Mouse (Mus musculus): ENCODE data around the gene Zbed5. TPM values are rescaled to one million over a fixed set of nuclear protein-coding genes. Genes with fewer than 3 reads are reported as not detected.
A peak's percentile ranks its signal among the peaks of the same experiment; 100 is the strongest.
"Not testable (repeated sequence)": the region's sequence is repeated elsewhere in the genome, so short reads cannot be mapped to it uniquely, and the experiment has no call there.

Zbed5 gene
- polyA plus RNA-seq, 1 experiment from 2014 or later: 22.5 TPM

GRCm38 (mm10) chr5:129940281-129940680 lies 44.8 kb downstream of the Zbed5 start:
- WGBS: 63% methylated on average over 2 of the region's 2 CpGs
- no peaks in the 10 kb centered on the region for H3K9me3 ChIP-seq (replicated peaks; ENCODE audit: control insufficient read depth, low read length, poor library complexity, severe bottlenecking)
- H3K4me1 ChIP-seq (ENCODE audit: control insufficient read depth, insufficient read depth, low read length): peaks cover 9% of the 10 kb centered on the region
- H3K36me3 ChIP-seq (ENCODE audit: control insufficient read depth, insufficient read depth, low read length): no peaks in the 10 kb centered on the region
- no peak overlapping the region for H3K9ac ChIP-seq (ENCODE audit: low read depth, low read length)
- H3K27ac ChIP-seq (ENCODE audit: low read length): no peak overlapping the region
- no peak for ATAC-seq
- no peak overlapping the region for H3K4me2 ChIP-seq (ENCODE audit: low read length)
- H3K4me3 ChIP-seq (ENCODE audit: low read depth, low read length): no peak overlapping the region
- no peaks in the 10 kb centered on the region for H3K27me3 ChIP-seq (ENCODE audit: control insufficient read depth, insufficient read depth, low read depth, low read length)

- Histone ChIP-seq H3K4me2 (ENCODE audit: low read length) (peak overlapping the region; percentile 46), H3K9ac (ENCODE audit: low read depth, low read length) (peak overlapping the region; percentile 6; the same call in 1 of the 2 replicates), H3K27ac (ENCODE audit: low read length) (peak overlapping the region; percentile 44), H3K27me3 (ENCODE audit: control insufficient read depth, insufficient read depth, low read depth, low read length) (no peaks in the 10 kb centered on the region), H3K9me3 (replicated peaks; ENCODE audit: control insufficient read depth, low read length, poor library complexity, severe bottlenecking) (no peaks in the 10 kb centered on the region), H3K36me3 (ENCODE audit: control insufficient read depth, insufficient read depth, low read length) (no peaks in the 10 kb centered on the region), H3K4me3 (ENCODE audit: low read depth, low read length) (peak overlapping the region; percentile 90), H3K4me1 (ENCODE audit: control insufficient read depth, insufficient read depth, low read length) (peaks cover 9% of the 10 kb centered on the region)
- no peak for ATAC-seq
- 8% methylated on average over 9 of the region's 9 CpGs for WGBS
These were observed 45.4 kb downstream of the Zbed5 start for GRCm38 (mm10) chr5:129940736-129941494.

GRCm38 (mm10) chr5:129941495-129942045 lies 46.0 kb downstream of the Zbed5 start, which contains the start of gene Vkorc1l1:
Gene Vkorc1l1, plus strand, starts transcription at chr5:129941970.
- ATAC-seq: peak; percentile 96
- peak within 1 kb of the TSS; percentile 84 for H3K4me2 ChIP-seq (ENCODE audit: low read length)
- peak within 1 kb of the TSS; percentile 50 for H3K27ac ChIP-seq (ENCODE audit: low read length)
- H3K9ac ChIP-seq (ENCODE audit: low read depth, low read length): peak within 1 kb of the TSS; percentile 81
- H3K9me3 ChIP-seq (replicated peaks; ENCODE audit: control insufficient read depth, low read length, poor library complexity, severe bottlenecking): no peaks in the 10 kb centered on the region
- H3K4me3 ChIP-seq (ENCODE audit: low read depth, low read length): peak within 1 kb of the TSS; percentile 90
- no peaks in the 10 kb centered on the region for H3K36me3 ChIP-seq (ENCODE audit: control insufficient read depth, insufficient read depth, low read length)
- peaks cover 9% of the 10 kb centered on the region for H3K4me1 ChIP-seq (ENCODE audit: control insufficient read depth, insufficient read depth, low read length)
- no peaks in the 10 kb centered on the region for H3K27me3 ChIP-seq (ENCODE audit: control insufficient read depth, insufficient read depth, low read depth, low read length)
- WGBS: under 1% methylated on average over 56 of the region's 59 CpGs

GRCm38 (mm10) chr5:129942073-129942939 lies 46.8 kb downstream of the Zbed5 start:
- Histone ChIP-seq H3K9ac (ENCODE audit: low read depth, low read length) (peak overlapping the region; percentile 81), H3K4me2 (ENCODE audit: low read length) (peak overlapping the region; percentile 84), H3K27ac (ENCODE audit: low read length) (peak overlapping the region; percentile 50; the same call in 1 of the 2 replicates), H3K4me3 (ENCODE audit: low read depth, low read length) (peak overlapping the region; percentile 90)
- not testable (repeated sequence) for H3K9me3 ChIP-seq (replicated peaks; ENCODE audit: control insufficient read depth, low read length, poor library complexity, severe bottlenecking); H3K4me1 ChIP-seq (ENCODE audit: control insufficient read depth, insufficient read depth, low read length); H3K36me3 ChIP-seq (ENCODE audit: control insufficient read depth, insufficient read depth, low read length); H3K27me3 ChIP-seq (ENCODE audit: control insufficient read depth, insufficient read depth, low read depth, low read length)
- ATAC-seq: peak; percentile 76
- WGBS: under 1% methylated on average over 34 of the region's 82 CpGs

- Histone ChIP-seq H3K27ac (ENCODE audit: low read length) (no peak overlapping the region), H3K4me2 (ENCODE audit: low read length) (no peak overlapping the region; the same call in 1 of the 2 replicates), H3K36me3 (ENCODE audit: control insufficient read depth, insufficient read depth, low read length) (no peaks in the 10 kb centered on the region), H3K27me3 (ENCODE audit: control insufficient read depth, insufficient read depth, low read depth, low read length) (no peaks in the 10 kb centered on the region), H3K9me3 (replicated peaks; ENCODE audit: control insufficient read depth, low read length, poor library complexity, severe bottlenecking) (no peaks in the 10 kb centered on the region), H3K9ac (ENCODE audit: low read depth, low read length) (no peak overlapping the region), H3K4me3 (ENCODE audit: low read depth, low read length) (no peak overlapping the region), H3K4me1 (ENCODE audit: control insufficient read depth, insufficient read depth, low read length) (peaks cover 9% of the 10 kb centered on the region)
- WGBS: 85% methylated on average over 1 of the region's 1 CpGs
- ATAC-seq: no peak
These were observed 47.9 kb downstream of the Zbed5 start for GRCm38 (mm10) chr5:129943402-129943801.

GRCm38 (mm10) chr5:129947528-129948033 lies 52.1 kb downstream of the Zbed5 start:
- H3K9ac ChIP-seq (ENCODE audit: low read depth, low read length): no peak overlapping the region
- no peak overlapping the region for H3K4me3 ChIP-seq (ENCODE audit: low read depth, low read length)
- H3K4me2 ChIP-seq (ENCODE audit: low read length): no peak overlapping the region
- H3K27me3 ChIP-seq (ENCODE audit: control insufficient read depth, insufficient read depth, low read depth, low read length): no peaks in the 10 kb centered on the region
- H3K9me3 ChIP-seq (replicated peaks; ENCODE audit: control insufficient read depth, low read length, poor library complexity, severe bottlenecking): no peaks in the 10 kb centered on the region
- no peaks in the 10 kb centered on the region for H3K36me3 ChIP-seq (ENCODE audit: control insufficient read depth, insufficient read depth, low read length)
- ATAC-seq: no peak
- H3K27ac ChIP-seq (ENCODE audit: low read length): no peak overlapping the region
- peaks cover 9% of the 10 kb centered on the region for H3K4me1 ChIP-seq (ENCODE audit: control insufficient read depth, insufficient read depth, low read length)
- 96% methylated on average over 2 of the region's 2 CpGs for WGBS

GRCm38 (mm10) chr5:129952143-129952542 lies 56.6 kb downstream of the Zbed5 start:
- H3K27me3 ChIP-seq (ENCODE audit: control insufficient read depth, insufficient read depth, low read depth, low read length): no peaks in the 10 kb centered on the region
- no peaks in the 10 kb centered on the region for H3K36me3 ChIP-seq (ENCODE audit: control insufficient read depth, insufficient read depth, low read length)
- no peak for ATAC-seq
- no peak overlapping the region for H3K27ac ChIP-seq (ENCODE audit: low read length)
- H3K4me1 ChIP-seq (ENCODE audit: control insufficient read depth, insufficient read depth, low read length): peaks cover 3% of the 10 kb centered on the region; the same call in 1 of the 2 replicates
- no peak overlapping the region for H3K9ac ChIP-seq (ENCODE audit: low read depth, low read length)
- 96% methylated on average over 4 of the region's 4 CpGs for WGBS
- no peak overlapping the region for H3K4me3 ChIP-seq (ENCODE audit: low read depth, low read length)
- H3K4me2 ChIP-seq (ENCODE audit: low read length): no peak overlapping the region
- H3K9me3 ChIP-seq (replicated peaks; ENCODE audit: control insufficient read depth, low read length, poor library complexity, severe bottlenecking): no peaks in the 10 kb centered on the region

Measured in midbrain, embryonic 16.5 days (tissue).